Mouse (Mus musculus): ENCODE measurements around the gene Sgcg. TPM values are rescaled to one million over a fixed set of nuclear protein-coding genes. Genes with fewer than 3 reads are reported as not detected.
A peak's percentile ranks its signal among the peaks of the same experiment; 100 is the strongest.

Gene Sgcg
- total RNA-seq (2014; fragmentation: Nextera tagmentation) (not detected in 2 replicates), total RNA-seq (2017) (not detected in 2 replicates)

DNA sequence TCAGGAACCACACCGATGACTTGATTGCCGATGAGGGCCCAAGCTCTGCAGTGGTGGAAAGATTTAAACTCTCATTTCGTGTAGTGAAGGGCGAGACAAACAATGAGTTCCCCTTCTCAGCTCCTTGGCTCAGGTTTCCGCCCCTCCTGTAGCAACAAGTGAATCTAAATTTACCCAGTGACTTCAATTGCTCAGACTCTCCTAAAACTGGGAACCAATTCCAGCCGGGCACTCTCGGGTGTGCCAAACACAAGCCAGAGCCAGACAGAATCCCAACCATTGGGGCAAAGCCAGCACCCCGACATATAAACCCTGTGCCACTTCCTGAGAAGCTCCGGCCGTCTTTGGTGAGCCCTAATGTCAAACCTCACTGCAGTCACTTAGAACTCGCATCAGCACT is at the start of gene Sgcg:
Gene Sgcg, minus strand, starts transcription at position 139 of the 400 bp plus-strand sequence.
- ATAC-seq (replicated peaks; ENCODE audit: low FRiP score, low TSS enrichment, poor library complexity, severe bottlenecking): no peak

DNA sequence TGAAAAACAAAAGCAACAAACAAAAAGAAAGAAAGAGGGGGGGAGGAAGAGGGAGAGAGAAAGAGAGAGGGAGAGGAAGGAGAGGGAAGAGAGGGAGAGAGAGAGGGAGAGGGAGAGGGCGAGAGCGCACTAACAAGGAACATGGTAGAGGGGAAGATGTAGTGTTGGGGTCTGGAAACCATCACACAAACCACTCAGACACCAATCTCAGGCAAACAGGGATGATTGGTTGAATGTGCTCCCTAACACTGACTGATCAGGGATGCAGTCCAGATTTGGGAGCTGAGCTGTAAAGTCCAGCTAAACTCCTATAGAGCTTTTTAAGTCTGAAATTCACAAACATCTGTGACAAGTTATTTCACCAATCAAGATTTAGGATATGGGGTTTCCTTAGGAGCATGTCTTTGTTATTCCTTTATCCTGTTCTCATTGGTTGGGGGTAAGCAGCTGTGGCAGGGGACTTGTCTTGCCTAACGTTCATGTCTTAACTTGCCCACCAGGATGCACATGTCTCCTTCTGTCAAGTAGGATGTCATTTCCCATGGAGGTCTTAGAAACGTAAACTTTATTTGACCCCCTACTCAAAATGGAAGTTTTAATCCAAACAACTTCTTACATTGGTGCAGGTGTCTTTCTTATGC is 45.8 kb upstream of the Sgcg start:
- no peak for ATAC-seq (replicated peaks; ENCODE audit: low FRiP score, low TSS enrichment, poor library complexity, severe bottlenecking)

DNA sequence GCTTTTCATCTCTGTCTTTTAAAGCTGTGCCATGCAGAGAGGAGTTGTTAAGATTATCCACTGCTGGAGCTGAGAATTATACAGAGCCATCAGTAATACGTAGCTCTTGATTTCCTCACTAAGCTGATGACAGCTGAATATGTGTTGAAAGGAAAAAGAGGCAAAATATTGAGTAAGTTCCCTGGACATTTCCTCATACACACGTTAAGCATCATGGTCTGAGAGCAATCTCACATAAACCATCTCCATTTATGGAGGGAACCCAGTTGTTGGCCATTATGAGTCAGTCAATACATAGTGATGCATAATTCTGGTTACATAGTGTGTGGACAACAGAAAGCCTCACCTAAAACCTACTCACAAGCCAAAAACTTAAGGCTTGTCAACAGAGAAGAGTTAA is 44.1 kb upstream of the Sgcg start:
- no peak for ATAC-seq (replicated peaks; ENCODE audit: low FRiP score, low TSS enrichment, poor library complexity, severe bottlenecking)

DNA sequence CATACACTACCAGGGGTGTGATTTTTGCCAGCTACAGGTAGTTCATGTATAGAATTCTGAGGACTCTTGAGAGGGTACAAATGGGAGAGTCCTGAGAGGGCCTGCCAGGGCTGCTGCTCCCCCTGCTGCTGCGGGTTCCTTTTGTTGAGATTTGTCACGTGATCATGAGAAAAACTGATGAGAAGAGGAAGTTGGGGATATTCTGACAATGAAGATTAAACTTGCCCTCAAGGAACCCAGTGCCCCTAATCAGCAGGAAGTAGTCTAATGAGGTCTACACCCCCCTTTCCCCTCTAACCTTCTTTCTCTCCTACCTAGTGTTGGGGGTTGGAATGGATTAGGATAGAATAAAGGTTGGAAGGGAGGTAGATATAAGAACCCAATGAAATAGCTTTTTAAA is 43.0 kb upstream of the Sgcg start:
- no peak for ATAC-seq (replicated peaks; ENCODE audit: low FRiP score, low TSS enrichment, poor library complexity, severe bottlenecking)

DNA sequence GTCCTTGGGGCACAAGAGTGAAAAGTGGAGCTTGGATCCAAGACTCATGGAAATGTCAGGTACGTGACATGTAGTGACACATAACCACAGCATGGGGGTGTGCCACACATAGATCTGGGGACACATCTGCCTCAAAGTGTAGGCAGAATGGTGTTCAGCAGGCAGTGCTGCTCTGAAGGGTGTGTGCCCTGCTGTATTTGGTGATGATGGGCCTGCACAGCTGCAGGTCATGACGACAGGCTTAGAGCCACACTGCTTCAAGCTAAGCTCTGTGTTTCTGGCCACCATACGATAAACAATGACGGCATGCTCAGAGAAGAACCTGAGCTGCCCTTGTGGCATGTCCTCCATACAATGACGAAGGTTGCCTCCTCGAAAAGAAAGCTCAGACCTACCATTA is 41.5 kb upstream of the Sgcg start:
- ATAC-seq (replicated peaks; ENCODE audit: low FRiP score, low TSS enrichment, poor library complexity, severe bottlenecking): no peak

DNA sequence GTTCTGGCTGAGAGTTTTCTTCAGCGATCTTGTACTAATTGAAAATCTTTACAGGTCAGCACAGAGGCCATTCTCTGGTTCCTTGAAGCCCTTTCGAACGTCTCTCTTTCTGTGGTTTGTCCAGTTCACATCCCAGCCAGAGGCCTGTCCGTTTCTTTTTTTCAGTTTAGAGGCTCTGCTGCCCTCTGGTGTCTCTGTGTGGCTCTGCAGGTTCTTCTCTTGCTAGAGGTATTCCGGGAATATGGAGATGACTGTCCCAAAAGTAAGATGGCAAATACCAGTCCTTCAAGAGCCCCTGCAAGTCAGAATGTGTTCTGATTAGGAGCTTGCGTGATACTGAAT is 36.4 kb upstream of the Sgcg start:
- ATAC-seq (replicated peaks; ENCODE audit: low FRiP score, low TSS enrichment, poor library complexity, severe bottlenecking): peak; percentile 80

DNA sequence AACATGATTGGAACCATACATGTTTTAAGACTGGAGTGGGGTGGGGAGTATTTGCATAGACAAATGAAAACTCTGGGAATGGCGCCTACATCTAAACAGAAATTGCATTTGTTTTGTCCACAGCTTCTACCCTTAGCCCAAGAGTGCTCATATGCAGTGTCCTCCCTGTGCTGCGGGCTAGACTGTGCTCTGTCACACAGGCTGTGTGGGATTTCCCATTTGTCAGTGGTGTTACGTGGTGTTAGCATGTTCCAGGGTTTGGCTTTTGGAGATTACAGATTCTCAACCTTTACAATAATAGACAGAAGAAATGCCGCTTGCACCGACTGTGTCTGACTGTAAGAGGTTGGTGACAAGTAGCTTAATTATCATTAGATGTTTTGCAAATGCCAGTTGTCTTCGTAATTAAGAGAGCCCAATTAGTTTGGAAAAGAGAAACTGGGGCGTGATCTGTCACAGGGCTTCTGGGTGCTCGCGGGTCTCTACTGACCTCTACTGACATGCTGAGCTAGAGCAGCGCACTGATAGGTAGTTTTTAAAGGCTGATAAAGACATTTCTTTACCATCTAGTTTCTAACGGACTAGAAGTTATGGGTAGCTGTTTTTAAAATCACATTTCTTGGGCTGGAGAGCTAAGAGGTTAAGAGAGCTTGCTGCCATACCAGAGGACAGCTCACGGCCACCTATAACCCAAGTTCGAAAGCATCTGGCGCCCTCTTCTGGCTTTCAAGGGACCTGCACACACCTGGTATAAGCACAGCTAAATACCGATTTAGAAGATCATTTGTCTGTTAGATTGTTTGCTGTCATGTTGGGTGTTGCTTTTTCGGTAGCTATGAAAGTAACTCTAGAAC is 35.8 kb upstream of the Sgcg start:
- ATAC-seq (replicated peaks; ENCODE audit: low FRiP score, low TSS enrichment, poor library complexity, severe bottlenecking): peak; percentile 86

DNA sequence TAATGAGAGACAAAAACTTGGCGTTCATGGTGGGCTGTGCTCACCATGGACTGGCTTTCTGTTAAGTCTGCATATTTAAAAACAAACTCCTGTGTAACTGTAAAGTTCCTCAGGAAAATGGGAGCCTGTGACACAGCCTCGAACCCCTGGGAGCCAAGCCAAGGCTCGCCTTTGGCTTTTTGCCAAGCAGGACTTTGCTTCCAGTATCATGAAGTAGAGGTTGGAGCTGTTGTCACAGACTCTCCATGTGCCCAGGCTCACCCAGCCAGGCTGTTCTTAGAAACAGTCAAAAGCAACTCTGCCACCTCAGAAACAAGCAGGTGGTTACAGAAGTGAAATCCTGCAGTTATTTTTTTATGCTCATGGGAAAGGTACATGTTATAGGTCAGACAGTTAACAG is 32.4 kb upstream of the Sgcg start:
- ATAC-seq (replicated peaks; ENCODE audit: low FRiP score, low TSS enrichment, poor library complexity, severe bottlenecking): no peak

DNA sequence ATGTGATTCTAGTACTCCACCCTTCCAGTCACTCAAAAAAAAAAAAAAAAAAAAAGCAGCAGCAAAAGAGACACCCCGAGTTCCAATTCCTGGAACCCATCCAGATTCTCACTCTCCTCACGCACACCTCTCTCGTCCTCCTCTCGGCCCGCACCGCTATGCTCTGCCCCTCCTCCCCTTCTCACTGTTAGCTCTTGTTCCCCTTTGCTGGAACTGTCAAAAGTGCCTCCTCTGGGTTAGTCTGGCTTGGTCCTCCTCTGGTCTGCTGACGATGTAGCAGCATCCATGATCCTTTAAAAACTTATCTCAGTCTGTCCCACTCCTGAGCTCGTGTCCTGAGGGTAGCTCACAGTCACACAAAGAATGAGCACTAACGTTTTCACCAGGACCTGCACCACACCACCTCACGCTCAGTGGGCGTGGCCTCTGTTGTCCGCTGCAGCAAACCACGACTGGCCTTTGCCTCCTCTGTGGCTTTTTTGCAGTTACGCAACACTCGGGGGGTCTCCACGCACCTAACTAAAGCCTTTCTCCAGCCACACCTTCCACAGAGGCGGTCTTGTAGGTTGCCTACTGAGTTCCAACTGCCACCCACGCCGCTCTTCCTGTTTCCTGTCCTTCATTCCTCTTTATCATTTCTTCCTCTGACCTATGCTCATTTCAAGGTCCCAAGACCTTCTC is 30.5 kb upstream of the Sgcg start:
- ATAC-seq (replicated peaks; ENCODE audit: low FRiP score, low TSS enrichment, poor library complexity, severe bottlenecking): peak; percentile 76

DNA sequence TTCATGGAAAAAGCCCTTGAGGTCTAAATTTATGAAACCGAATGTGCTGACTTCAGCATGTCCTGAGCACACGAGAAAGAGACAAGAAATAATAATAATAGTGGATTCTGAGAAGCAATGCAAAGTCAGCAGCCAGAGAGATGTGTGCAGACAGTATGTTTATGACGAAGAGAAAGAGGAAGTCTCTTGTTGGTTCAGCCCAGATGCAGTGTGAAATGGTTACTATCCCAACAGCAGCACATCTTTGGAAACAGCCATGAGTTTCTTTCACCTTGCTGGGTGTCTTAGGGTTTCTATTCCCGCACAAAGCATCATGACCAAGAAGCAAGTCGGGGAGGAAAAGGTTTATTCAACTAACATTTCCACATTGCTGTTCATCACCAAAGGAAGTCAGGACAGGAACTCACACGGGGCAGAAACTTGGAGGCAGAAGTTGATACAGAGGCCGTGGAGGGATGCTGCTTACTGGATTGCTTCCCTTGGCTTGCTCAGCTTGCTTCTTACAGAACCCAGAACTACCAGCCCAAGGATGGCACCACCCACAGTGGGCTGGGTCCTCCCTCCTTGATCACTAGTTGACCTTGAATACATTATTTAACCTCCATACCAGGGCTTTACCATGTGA is 20.5 kb upstream of the Sgcg start:
- ATAC-seq (replicated peaks; ENCODE audit: low FRiP score, low TSS enrichment, poor library complexity, severe bottlenecking): no peak

DNA sequence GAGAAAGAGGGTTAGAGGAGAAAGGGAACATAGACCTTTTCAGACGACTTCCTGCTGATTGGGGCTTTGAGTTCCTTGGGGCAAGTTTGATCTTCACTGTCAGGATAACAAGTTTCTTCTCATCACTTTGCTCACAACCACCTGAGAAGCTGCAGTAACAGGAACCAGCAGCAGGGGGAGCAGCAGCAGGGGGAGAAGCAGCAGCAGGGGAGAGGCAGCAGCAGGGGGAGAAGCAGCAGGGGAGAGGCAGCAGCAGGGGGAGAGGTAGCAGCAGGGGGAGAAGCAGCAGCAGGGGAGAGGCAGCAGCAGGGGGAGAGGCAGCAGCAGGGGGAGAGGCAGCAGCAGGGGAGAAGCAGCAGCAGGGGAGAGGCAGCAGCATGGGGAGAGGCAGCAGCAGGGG is 19.0 kb upstream of the Sgcg start:
- ATAC-seq (replicated peaks; ENCODE audit: low FRiP score, low TSS enrichment, poor library complexity, severe bottlenecking): 0 out of 2 replicates have a peak, but pooled peaks have one; percentile 32

DNA sequence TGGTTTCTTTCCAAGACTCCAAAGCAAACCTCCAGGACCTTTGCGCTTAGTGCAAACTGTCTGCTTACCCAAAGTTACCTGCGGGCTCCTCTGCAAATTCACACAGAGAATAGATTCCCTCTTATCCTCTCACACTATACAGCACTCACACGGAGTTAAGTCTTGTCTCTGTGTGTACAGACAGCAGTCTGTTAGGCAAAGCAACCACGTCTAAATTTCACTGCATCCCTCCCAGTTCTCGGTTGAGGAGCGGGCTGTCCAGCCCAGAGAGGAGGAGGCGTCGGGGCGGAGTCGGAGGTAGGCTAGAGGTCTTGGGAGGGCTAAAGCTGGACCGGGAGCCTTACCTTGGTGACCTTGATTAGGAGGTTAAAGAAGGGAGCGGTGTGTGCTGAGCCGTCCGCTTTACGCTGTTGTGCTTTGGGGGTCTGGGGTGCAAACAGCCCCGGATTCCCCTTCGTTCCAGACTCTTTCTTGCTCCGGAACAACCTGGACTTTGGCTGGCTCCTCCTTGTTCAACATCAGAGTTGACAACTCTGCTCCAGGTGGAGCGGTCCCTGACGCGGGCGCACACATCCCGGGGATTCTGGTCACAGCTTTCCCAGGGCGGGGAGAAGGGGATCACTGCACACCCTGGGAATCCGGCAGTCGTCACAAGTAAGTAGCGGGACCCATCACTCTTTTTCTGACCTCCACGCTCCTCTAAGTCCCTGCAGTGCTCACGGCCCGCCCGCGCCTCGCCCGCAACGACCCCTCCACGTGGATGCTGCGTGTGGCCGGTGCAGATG is 16.3 kb upstream of the Sgcg start:
- no peak for ATAC-seq (replicated peaks; ENCODE audit: low FRiP score, low TSS enrichment, poor library complexity, severe bottlenecking)

DNA sequence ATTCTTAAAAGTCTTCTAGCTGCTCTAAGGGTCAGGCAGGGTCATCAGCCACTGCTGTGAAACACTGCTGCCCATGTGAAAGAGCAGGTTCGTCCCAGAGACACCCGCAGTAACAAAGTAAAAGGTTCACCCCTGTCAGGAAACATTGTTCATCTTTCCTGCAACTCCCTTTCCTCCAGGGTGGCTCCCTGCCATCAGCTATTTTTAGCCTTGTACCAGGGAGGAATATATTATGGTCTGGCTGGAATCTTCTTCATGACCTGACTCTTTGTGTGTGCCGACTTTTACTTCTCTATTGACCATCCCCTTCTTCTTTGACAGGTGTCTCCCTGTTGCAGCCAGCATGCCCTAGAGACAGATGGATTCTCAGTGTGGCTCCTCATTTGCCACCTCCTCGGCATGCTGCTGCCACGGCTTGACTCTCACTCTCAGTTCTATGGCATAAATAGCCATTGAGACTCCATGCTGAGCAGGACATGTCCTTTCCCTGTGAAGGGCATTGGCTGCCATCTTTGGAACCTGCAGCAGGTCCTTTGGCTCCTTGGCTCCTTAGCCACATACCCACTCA is 9.7 kb upstream of the Sgcg start:
- ATAC-seq (replicated peaks; ENCODE audit: low FRiP score, low TSS enrichment, poor library complexity, severe bottlenecking): no peak

DNA sequence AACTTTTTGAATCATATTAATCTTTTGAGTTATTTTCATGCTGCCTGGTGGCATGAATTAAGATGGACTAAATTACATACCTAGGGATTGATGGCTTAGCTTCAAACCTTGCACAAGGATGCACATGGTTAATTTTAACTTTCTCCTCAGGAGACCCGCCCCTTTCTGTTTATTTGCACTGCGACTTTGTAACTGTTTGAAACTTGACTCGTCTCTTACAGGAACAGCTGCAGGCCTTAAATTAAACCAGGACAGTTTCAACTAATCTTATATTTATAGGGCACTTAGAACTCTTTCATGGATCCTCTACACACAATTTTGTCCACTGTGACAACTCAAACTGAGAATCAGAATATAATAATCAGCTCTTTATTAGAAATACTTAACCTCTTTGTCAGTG is 794 bp upstream of the Sgcg start:
- ATAC-seq (replicated peaks; ENCODE audit: low FRiP score, low TSS enrichment, poor library complexity, severe bottlenecking): no peak

DNA sequence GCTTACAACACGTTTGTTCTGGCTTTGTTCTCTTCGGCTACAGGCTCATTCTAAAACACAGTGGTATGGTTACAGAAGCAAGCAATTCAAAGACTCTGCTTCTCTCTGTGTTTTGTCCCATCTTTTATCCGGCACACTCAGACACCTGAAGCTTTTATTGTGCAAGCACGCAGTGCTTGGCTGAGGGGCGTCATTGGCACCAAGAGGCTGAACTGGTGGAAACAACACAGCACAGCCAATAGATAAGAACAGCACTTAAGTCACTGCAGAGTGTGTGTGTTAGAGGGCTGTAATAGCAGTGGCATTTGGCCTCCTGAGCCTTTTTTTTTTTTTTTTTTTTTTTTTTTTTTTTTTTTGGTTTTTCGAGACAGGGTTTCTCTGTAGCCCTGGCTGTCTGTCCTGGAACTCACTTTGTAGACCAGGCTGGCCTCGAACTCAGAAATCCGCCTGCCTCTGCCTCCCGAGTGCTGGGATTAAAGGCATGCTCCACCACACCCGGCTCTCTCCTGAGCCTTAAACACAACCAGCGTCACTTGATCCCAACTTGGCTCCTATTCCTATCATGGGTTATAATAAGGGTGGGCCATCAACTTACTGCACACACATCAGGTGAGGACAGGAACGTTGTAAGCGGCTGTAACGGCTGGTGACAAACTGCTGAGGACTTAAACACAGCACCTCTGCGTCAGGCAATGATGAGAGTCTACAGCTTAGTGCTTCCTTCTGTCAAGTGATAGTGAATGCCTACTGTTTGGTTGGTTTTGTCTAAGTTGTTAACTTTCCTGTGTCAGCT is 5.5 kb downstream of the Sgcg start:
- ATAC-seq (replicated peaks; ENCODE audit: low FRiP score, low TSS enrichment, poor library complexity, severe bottlenecking): no peak

DNA sequence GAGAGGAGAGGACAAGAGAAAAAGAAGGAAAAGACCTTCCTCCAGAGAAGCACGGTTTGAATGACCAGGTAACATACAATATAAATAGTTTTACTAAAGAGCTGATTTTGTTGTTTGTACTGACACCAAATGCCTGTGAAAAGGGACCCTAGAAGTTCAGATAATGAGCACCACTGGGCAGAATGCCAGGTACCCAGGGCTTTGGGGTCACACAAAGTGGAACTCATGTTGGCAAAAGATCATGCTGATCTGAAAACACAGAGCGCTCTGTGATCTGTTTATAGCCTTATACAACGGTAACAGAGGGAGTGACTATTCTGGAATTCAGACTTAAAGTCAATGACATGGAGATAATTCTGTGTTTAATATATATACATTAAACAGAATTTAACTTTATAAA is 11.8 kb downstream of the Sgcg start:
- ATAC-seq (replicated peaks; ENCODE audit: low FRiP score, low TSS enrichment, poor library complexity, severe bottlenecking): no peak

DNA sequence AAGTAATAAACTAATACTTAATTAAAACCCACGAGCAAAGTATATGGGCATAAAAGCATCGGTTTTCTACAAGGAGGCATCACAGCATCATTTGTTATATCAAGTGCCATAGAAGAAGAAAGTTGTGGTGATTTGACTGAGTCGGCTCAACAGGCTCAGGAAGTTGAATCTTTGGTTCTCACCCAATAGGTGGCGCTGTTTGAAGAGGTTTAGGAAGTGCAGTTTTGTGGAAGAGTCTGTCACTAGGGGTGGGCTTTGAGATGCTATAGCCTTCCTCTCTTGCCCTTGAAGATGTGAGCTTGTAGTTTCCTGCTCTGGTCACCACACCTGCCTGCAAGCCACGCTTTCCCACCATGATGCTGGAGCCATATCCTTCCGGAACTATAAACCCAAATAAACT is 15.7 kb downstream of the Sgcg start:
- 0 out of 2 replicates have a peak, but pooled peaks have one; percentile 47 for ATAC-seq (replicated peaks; ENCODE audit: low FRiP score, low TSS enrichment, poor library complexity, severe bottlenecking)

DNA sequence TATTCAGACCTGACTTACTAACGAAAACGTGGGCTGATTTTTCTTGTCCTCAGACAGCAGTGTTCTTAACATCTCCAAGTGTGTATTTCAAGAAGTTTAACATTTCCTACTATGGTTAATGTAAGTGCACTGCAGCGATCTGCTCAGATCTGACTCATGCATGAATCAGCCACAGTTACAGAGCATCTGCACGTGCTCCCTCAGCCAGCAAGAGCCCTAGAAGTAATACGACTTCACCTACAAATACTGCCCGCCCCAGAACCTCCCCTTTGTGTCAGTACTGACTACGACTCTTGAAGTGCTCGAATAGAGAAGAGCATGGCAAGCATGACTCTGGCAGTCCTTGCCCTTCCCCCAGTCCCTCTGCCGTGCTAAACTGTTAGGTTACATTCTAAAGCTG is 19.5 kb downstream of the Sgcg start:
- no peak for ATAC-seq (replicated peaks; ENCODE audit: low FRiP score, low TSS enrichment, poor library complexity, severe bottlenecking)
